Mouse (Mus musculus) kidney, postnatal 0 days (tissue): Measurements from ENCODE around the gene Cebpb. TPM values are rescaled to one million over a fixed set of nuclear protein-coding genes. Genes with fewer than 3 reads are reported as not detected.

Source experiments
- ATAC-seq: fragments of 200-750 bp; cut with Nextera tagmentation; replicated peaks from 2 replicates; pipeline ENCODE4 v1.8.0; 2017; ENCODE audit warnings: low read depth, moderate number of reproducible peaks, moderate TSS enrichment, moderate library complexity; ENCODE audit not compliant: low FRiP score
- DNase-seq: peaks from one replicate; pipeline ENCODE4 v3.0.0-alpha.2; 2016; ENCODE audit warnings: low spot score
- H3K27ac ChIP-seq: fragments of 300-500 bp; sonication (generic); 2 replicates; pipeline ENCODE4 v1.5.1; 2014; ENCODE audit warnings: mild to moderate bottlenecking
- H3K27me3 ChIP-seq: fragments of 300-500 bp; sonication (generic); 2 replicates; pipeline ENCODE4 v1.6.1; 2014; ENCODE audit warnings: low read length, mixed read lengths; ENCODE audit not compliant: insufficient read depth
- H3K36me3 ChIP-seq: fragments of 300-500 bp; sonication (generic); 2 replicates; pipeline ENCODE4 v1.6.1; 2014; ENCODE audit warnings: low read length, mixed read lengths; ENCODE audit not compliant: insufficient read depth
- H3K4me1 ChIP-seq: fragments of 300-500 bp; sonication (generic); replicated peaks from 2 replicates; pipeline ENCODE4 v1.6.1; 2014; ENCODE audit warnings: antibody characterized with exemption, low read length, mixed read lengths; ENCODE audit not compliant: insufficient read depth
- H3K4me2 ChIP-seq: fragments of 300-500 bp; sonication (generic); 2 replicates; pipeline ENCODE4 v1.6.1; 2014; ENCODE audit warnings: mild to moderate bottlenecking, low read length, moderate library complexity, mixed read lengths
- H3K4me3 ChIP-seq: fragments of 300-500 bp; sonication (generic); replicated peaks from 2 replicates; pipeline ENCODE4 v1.5.1; 2014; ENCODE audit warnings: low read depth, low read length
- H3K9ac ChIP-seq: fragments of 300-500 bp; sonication (generic); 2 replicates; pipeline ENCODE4 v1.6.1; 2014; ENCODE audit warnings: low read depth, low read length
- H3K9me3 ChIP-seq: fragments of 300-500 bp; sonication (generic); replicated peaks from 2 replicates; pipeline ENCODE4 v1.6.1; 2016; ENCODE audit warnings: low read length, inconsistent platforms, mixed read lengths
- CTCF ChIP-seq: IDR thresholded peaks from 2 replicates; pipeline ENCODE4 v1.5.1; 2016; ENCODE audit warnings: antibody characterized with exemption, low read depth, mild to moderate bottlenecking, moderate library complexity
- WGBS: fragments of 180-500 bp; shearing (Covaris S2); extraction: QIAGEN DNeasy Blood & Tissue Kit; methylation state at CpG from one replicate; pipeline ENCODE4 v1.1.7; 2014; 5-methylcytosine and 5-hydroxymethylcytosine counted together
- polyA plus RNA-seq: library from polyadenylated mRNA; unstranded; fragments of >200 nt; fragmentation: Nextera tagmentation; extraction: Ambion mirVana; gene quantifications from 2 replicates; pipeline ENCODE4 v1.2.1, GENCODE M21; 2015

The Cebpb gene
- polyA plus RNA-seq, 1 experiment from 2014 or later, result 22.2 TPM

DNA sequence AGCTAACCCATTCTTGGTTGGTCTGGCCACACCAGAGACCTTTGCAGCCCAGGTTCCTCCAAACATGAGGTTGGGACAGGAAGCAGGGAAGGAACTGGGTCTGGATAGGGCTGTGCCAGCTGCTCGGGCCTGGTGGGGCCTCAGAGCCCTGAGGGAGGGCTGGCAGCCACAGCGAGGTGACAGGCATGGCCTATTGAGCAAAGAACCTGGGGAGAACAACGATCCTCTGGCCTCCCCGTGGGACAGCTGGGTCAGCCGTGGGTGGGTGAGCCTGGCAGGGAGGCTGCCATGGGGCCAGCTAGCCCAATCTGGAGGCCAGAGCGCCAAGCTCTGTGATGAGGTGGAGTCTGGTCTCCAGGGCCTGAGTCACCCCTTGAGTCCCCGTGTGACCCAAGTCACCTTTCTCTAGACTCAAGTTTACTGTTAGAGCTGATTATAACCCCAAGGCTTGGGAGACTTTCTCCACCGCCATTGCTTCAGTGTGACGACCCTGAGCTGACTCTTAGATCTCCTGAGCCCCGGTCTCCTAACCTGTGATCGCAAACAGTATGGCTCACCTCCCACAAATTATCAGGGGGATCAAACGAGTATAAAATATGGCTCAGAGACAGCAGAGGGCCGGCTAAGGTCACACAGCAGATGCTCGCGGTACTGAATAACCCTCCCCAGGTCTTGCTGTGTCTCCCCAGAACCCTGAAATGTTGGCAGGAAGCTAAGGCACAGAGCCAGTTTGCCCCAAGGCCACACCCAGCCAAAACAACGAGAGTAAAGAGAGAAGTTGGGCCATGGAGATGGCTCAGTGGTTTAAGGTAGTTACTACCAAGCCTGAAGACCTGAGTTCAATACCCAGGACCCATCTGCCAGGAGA lies 2.1 kb upstream of the Cebpb start:
- 64% methylated on average over 16 of the region's 16 CpGs for WGBS
- ATAC-seq, result no peak

DNA sequence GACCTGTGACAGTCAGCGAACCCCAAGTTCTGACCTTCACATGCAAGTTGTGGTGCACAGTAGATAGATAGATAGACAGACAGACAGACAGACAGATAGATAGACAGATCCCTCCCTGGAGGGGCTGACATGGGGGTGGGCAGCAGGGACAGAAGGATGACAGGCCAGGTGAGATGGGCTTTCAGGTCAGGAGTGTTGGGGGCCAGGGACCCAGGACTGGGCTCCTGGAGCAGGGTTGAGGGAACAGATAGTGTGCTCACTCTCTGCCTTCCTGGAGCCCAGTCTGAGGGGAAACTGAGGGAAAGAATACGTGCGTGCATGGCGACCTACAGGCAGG lies 1.5 kb upstream of the Cebpb start:
- no peaks in the 10 kb centered on the region for H3K27me3 ChIP-seq
- no peak for DNase-seq
- 0 out of 2 replicates have a peak, but pooled peaks cover 3% of the 10 kb centered on the region for H3K4me1 ChIP-seq
- H3K4me2 ChIP-seq, result no peak overlapping the region
- H3K36me3 ChIP-seq, result no peaks in the 10 kb centered on the region
- H3K9ac ChIP-seq, result no peak overlapping the region
- no peak overlapping the region for H3K27ac ChIP-seq
- ATAC-seq, result no peak
- 91% methylated on average over 4 of the region's 4 CpGs for WGBS
- no peak for TF ChIP-seq CTCF
- no peak overlapping the region for H3K4me3 ChIP-seq
- no peaks in the 10 kb centered on the region for H3K9me3 ChIP-seq

More for the DNA sequence above, 2.1 kb upstream of the Cebpb start:
- no peaks in the 10 kb centered on the region for H3K36me3 ChIP-seq
- H3K4me1 ChIP-seq, result 0 out of 2 replicates have a peak, but pooled peaks cover 3% of the 10 kb centered on the region
- DNase-seq, result no peak
- no peak for TF ChIP-seq CTCF
- H3K27ac ChIP-seq, result no peak overlapping the region
- H3K9me3 ChIP-seq, result no peaks in the 10 kb centered on the region
- H3K9ac ChIP-seq, result no peak overlapping the region
- no peaks in the 10 kb centered on the region for H3K27me3 ChIP-seq
- H3K4me2 ChIP-seq, result no peak overlapping the region
- no peak overlapping the region for H3K4me3 ChIP-seq

DNA sequence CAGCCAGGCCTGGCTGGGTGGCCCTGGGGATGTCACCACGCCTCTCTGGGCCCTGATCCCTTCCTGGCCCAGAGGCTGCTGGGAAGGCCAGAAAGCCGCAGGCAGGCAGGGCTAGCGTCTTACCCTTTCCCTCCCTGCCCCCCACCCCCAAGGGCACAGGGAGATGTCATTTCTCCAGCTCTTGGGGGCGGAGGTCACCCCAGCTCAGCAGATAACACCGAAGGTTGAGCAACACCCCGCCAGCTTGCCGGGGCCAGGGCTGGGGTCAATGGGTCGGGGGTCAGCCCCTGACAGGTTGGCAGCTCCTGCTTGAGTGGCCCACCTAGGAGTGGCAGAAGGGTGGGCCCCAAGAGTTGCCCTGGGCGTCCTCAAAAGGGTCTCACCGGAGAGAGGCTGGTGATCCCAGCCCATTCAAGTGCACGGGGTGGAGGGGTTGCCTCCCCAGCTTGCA lies 1.0 kb upstream of the Cebpb start:
- H3K9ac ChIP-seq, result no peak overlapping the region
- H3K9me3 ChIP-seq, result no peaks in the 10 kb centered on the region
- no peak overlapping the region for H3K4me2 ChIP-seq
- H3K27ac ChIP-seq, result no peak overlapping the region
- no peak for TF ChIP-seq CTCF
- no peak for DNase-seq
- WGBS, result 66% methylated on average over 11 of the region's 11 CpGs
- no peaks in the 10 kb centered on the region for H3K27me3 ChIP-seq
- no peaks in the 10 kb centered on the region for H3K36me3 ChIP-seq
- no peak overlapping the region for H3K4me3 ChIP-seq
- H3K4me1 ChIP-seq, result 0 out of 2 replicates have a peak, but pooled peaks cover 3% of the 10 kb centered on the region
- ATAC-seq, result no peak

DNA sequence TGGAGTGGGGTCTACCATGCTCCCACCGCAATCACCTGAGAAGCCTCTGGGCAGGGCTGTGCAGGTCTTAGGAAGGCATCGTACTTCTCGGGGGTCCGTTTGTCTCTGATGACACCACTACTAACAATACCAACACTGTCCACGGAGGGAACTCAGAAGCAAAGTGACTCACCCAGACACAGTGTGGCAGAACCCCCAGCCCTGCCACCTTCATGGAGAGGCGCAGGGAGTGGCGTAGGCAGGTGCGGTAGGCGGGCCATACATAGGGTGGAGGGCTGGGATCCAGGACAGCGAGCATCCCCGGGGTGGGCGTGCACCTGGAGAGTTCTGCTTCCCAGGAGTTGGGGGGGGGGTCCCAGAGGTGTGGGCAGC lies 603 bp upstream of the Cebpb start:
- no peak overlapping the region for H3K27ac ChIP-seq

DNA sequence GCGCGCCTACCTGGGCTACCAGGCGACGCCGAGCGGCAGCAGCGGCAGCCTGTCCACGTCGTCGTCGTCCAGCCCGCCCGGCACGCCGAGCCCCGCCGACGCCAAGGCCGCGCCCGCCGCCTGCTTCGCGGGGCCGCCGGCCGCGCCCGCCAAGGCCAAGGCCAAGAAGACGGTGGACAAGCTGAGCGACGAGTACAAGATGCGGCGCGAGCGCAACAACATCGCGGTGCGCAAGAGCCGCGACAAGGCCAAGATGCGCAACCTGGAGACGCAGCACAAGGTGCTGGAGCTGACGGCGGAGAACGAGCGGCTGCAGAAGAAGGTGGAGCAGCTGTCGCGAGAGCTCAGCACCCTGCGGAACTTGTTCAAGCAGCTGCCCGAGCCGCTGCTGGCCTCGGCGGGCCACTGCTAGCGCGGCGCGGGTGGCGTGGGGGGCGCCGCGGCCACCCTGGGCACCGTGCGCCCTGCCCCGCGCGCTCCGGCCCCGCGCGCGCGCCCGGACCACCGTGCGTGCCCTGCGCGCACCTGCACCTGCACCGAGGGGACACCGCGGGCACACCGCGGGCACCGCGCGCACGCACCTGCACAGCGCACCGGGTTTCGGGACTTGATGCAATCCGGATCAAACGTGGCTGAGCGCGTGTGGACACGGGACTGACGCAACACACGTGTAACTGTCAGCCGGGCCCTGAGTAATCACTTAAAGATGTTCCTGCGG lies 945 bp downstream of the Cebpb start, which contains the start of gene Tmem189:
TSS of gene Tmem189 (minus strand) at position 322 of the 718 bp plus-strand sequence.
- ATAC-seq, result peak; percentile 22
- DNase-seq, result peak; percentile 74

More for the DNA sequence above, 603 bp upstream of the Cebpb start:
- H3K27me3 ChIP-seq, result no peaks in the 10 kb centered on the region
- ATAC-seq (peak; percentile 17; the same call in 1 of the 2 replicates), DNase-seq (no peak)
- no peaks in the 10 kb centered on the region for H3K36me3 ChIP-seq
- peak overlapping the region; percentile 86 for H3K9ac ChIP-seq
- 28% methylated on average over 12 of the region's 12 CpGs for WGBS
- H3K4me2 ChIP-seq, result peak overlapping the region; percentile 88
- peak overlapping the region; percentile 74 for H3K4me3 ChIP-seq
- no peak for TF ChIP-seq CTCF
- 0 out of 2 replicates have a peak, but pooled peaks cover 3% of the 10 kb centered on the region for H3K4me1 ChIP-seq
- no peaks in the 10 kb centered on the region for H3K9me3 ChIP-seq

More for the DNA sequence above, 945 bp downstream of the Cebpb start, which contains the start of gene Tmem189:
- Histone ChIP-seq H3K4me2 (peak within 1 kb of the TSS; percentile 88), H3K9me3 (no peaks in the 10 kb centered on the region), H3K4me3 (peak within 1 kb of the TSS; percentile 74), H3K9ac (peak within 1 kb of the TSS; percentile 86), H3K4me1 (0 out of 2 replicates have a peak, but pooled peaks cover 3% of the 10 kb centered on the region), H3K27me3 (no peaks in the 10 kb centered on the region), H3K36me3 (no peaks in the 10 kb centered on the region), H3K27ac (peak within 1 kb of the TSS; percentile 85)
- no peak for TF ChIP-seq CTCF
- WGBS, result under 1% methylated on average over 86 of the region's 99 CpGs
